Mouse (Mus musculus) layer of hippocampus, adult 2 months (tissue): ENCODE measurements at regions not wholly inside any gene's neighbourhood (a gene's known extent, or its start where the extent isn't known, plus 50 kb on each side); places are given as distances from the start of the nearest gene placed in this dataset.

Experiments used
- DNase-seq, 2 experiments: peaks; one replicate each; pipeline ENCODE4 v3.0.0; 2022; ENCODE audit warnings: low spot score in 2 of 2
- H3K27ac ChIP-seq: fragments of 200-600 bp; 2 replicates; pipeline ENCODE4 v1.8.1; 2022
- H3K4me3 ChIP-seq: fragments of 200-600 bp; 2 replicates; pipeline ENCODE4 v1.8.1; 2022; ENCODE audit warnings: mild to moderate bottlenecking
- CTCF ChIP-seq: fragments of 200-600 bp; conservative IDR thresholded peaks from 2 replicates; pipeline ENCODE4 v1.8.1; 2022; ENCODE audit warnings: antibody characterized with exemption, mild to moderate bottlenecking, moderate library complexity

- no peak for TF ChIP-seq CTCF
- Histone ChIP-seq H3K4me3 (no peak overlapping the region), H3K27ac (no peak overlapping the region)
- DNase-seq: no peak
Observed at GRCm38 (mm10) chr7:73629182-73629581, 87.6 kb upstream of the Chd2 start.

- peak; percentile 66 to 78 for DNase-seq
- TF ChIP-seq CTCF: peak; percentile 93
- H3K27ac ChIP-seq: 0 out of 2 replicates have a peak overlapping the region, but pooled peaks have one; percentile 28
- no peak overlapping the region for H3K4me3 ChIP-seq
Observed at GRCm38 (mm10) chr7:73628071-73628470, 86.4 kb upstream of the Chd2 start.

GRCm38 (mm10) chr7:73626291-73626690, 84.7 kb upstream of the Chd2 start:
- no peak for TF ChIP-seq CTCF
- no peak for DNase-seq
- H3K27ac ChIP-seq: peak overlapping the region; percentile 72
- no peak overlapping the region for H3K4me3 ChIP-seq

GRCm38 (mm10) chr7:73625651-73626050, 84.0 kb upstream of the Chd2 start:
- DNase-seq: no peak
- Histone ChIP-seq H3K27ac (peak overlapping the region; percentile 64), H3K4me3 (no peak overlapping the region)
- no peak for TF ChIP-seq CTCF

- DNase-seq: no peak
- Histone ChIP-seq H3K4me3 (no peak overlapping the region), H3K27ac (no peak overlapping the region; the same call in 1 of the 2 replicates)
- no peak for TF ChIP-seq CTCF
Observed at GRCm38 (mm10) chr7:73624992-73625391, 83.4 kb upstream of the Chd2 start.

GRCm38 (mm10) chr7:73624093-73624600, 82.5 kb upstream of the Chd2 start:
- no peak for DNase-seq
- no peak for TF ChIP-seq CTCF
- H3K4me3 ChIP-seq: no peak overlapping the region
- no peak overlapping the region for H3K27ac ChIP-seq

GRCm38 (mm10) chr7:73622468-73622867, 80.8 kb upstream of the Chd2 start:
- Histone ChIP-seq H3K4me3 (no peak overlapping the region), H3K27ac (no peak overlapping the region)
- TF ChIP-seq CTCF: no peak
- no peak for DNase-seq

GRCm38 (mm10) chr7:73620341-73620740, 78.7 kb upstream of the Chd2 start:
- TF ChIP-seq CTCF: no peak
- Histone ChIP-seq H3K27ac (no peak overlapping the region), H3K4me3 (no peak overlapping the region)
- DNase-seq: no peak

GRCm38 (mm10) chr7:73618758-73619416, 77.3 kb upstream of the Chd2 start:
- Histone ChIP-seq H3K4me3 (peak overlapping the region; percentile 89), H3K27ac (peak overlapping the region; percentile 99)
- TF ChIP-seq CTCF: no peak
- DNase-seq: no peak

GRCm38 (mm10) chr7:73617910-73618757, 76.5 kb upstream of the Chd2 start:
- Histone ChIP-seq H3K27ac (peak overlapping the region; percentile 99), H3K4me3 (peak overlapping the region; percentile 89)
- peak; percentile 90 for TF ChIP-seq CTCF

GRCm38 (mm10) chr7:73616971-73617906, 75.6 kb upstream of the Chd2 start:
- no peak for TF ChIP-seq CTCF
- peak overlapping the region; percentile 72 for H3K4me3 ChIP-seq
- DNase-seq: peak in 1 of 2 experiments; percentile 53
- peak overlapping the region; percentile 99 for H3K27ac ChIP-seq

More at GRCm38 (mm10) chr7:73617910-73618757, 76.5 kb upstream of the Chd2 start:
- DNase-seq: peak; percentile 98 to 100

GRCm38 (mm10) chr7:73616015-73616414, 74.4 kb upstream of the Chd2 start:
- DNase-seq: no peak
- H3K27ac ChIP-seq: peak overlapping the region; percentile 99
- no peak for TF ChIP-seq CTCF
- peak overlapping the region; percentile 72; the same call in 1 of the 2 replicates for H3K4me3 ChIP-seq
